Mouse (Mus musculus): ENCODE measurements at regions not wholly inside any gene's neighbourhood (a gene's known extent, or its start where the extent isn't known, plus 50 kb on each side); places are given as distances from the start of the nearest gene placed in this dataset.

DNA sequence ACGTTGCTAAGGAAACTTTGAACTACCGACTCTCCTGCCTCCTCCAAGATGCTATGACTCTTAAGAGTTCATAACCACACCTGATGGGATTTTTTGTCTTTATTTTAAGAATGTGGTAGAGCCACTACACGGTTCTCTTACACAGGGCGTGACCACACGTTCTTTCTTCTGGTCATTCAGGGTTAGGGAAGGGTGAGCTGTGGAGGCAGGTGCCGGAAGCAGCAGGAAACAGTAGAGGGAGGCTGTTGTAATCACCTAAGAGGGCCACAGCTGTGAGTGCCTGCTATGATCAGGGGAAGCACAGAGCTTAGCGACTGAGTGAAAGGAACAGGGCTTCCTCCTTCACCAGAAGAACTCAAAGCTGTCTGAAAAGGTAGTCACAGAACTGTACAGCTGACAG lies 50.6 kb upstream of the Larp1 start:
- DNase-seq (ENCODE audit: low read depth, low spot score), result no peak

DNA sequence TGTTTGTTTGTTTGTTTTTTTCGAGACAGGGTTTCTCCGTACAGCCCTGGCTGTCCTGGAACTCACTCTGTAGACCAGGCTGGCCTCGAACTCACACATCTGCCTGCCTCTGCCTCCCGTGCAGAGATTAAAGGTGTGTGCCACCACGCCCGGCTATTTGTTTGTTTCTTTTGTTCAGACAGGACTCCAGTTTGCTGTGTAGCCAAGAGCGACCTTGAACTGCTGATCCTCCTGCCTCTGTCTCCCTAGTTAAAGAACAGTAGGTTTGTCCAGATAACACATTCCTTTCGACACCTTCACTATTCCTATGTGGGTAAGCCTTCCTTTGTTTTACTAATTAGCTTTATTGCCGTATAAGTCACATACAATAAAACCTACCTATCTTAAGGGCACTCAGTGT lies 52.0 kb upstream of the Larp1 start:
- DNase-seq (ENCODE audit: low read depth, low spot score), result no peak

DNA sequence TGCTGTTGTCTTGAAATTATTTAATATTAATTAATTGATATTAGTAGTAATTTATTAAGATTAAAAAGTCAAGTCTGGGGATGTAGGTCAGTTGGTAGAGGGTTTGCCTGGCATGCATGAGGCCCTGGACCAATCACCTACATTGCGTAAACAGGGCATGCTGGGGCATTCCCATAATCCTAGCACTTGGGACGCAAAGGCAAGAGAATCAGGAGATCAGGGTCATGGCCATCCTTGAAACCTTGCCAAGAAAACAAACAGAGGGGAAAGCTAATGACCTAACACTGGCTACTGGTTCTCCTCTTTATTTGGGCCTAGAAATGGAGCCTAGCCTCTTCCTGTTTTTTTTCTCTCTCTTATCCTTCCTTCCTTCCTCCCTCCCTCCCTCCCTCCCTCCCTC lies 52.8 kb upstream of the Larp1 start:
- DNase-seq (ENCODE audit: low read depth, low spot score), result no peak

DNA sequence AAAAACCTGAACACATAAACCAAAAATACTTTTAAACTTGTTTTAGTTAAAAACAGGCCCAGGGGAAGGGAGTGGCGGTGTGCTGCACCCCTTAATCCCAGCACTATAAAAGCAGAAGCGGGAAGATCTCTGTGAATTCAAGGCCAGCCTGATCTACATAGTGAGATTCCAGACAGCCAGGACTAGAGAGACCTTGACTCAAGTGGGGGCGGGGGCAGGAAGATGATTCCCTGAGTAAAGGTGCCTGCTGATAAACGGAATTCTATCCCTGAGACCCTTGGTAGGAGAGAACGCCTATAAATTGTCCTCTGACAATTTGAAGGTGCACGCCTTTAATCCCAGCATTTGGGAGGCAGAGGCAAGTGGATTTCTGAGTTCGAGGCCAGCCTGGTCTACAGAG lies 53.4 kb upstream of the Larp1 start:
- no peak for DNase-seq (ENCODE audit: low read depth, low spot score)

GRCm38 (mm10) chr11:57954510-57955184 lies 54.2 kb upstream of the Larp1 start:
- peak; percentile 87 for DNase-seq (ENCODE audit: low read depth, low spot score)

DNA sequence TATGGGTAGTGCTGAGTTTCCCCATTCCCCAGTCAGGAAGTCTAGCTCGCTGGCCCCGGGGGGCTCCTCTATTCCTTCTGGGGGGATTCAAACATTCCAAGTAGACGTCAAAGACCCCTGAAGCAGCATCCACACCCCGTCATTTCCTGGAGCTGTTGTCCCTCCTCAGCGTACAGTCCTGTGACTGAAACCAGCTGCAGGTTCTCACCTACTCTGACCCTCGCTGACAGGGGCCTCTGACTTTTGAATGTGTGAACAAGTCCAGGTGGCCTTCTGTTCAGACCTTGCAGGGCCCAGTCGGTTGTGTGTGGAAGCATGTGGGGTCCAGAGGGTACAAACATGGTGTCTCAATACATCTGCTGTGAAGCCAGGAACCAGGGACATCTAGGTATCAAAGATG lies 55.2 kb upstream of the Larp1 start:
- DNase-seq (ENCODE audit: low read depth, low spot score), result no peak

- DNase-seq (ENCODE audit: low read depth, low spot score), result peak; percentile 82
Measured at GRCm38 (mm10) chr11:57952619-57953018, 56.2 kb upstream of the Larp1 start.

DNA sequence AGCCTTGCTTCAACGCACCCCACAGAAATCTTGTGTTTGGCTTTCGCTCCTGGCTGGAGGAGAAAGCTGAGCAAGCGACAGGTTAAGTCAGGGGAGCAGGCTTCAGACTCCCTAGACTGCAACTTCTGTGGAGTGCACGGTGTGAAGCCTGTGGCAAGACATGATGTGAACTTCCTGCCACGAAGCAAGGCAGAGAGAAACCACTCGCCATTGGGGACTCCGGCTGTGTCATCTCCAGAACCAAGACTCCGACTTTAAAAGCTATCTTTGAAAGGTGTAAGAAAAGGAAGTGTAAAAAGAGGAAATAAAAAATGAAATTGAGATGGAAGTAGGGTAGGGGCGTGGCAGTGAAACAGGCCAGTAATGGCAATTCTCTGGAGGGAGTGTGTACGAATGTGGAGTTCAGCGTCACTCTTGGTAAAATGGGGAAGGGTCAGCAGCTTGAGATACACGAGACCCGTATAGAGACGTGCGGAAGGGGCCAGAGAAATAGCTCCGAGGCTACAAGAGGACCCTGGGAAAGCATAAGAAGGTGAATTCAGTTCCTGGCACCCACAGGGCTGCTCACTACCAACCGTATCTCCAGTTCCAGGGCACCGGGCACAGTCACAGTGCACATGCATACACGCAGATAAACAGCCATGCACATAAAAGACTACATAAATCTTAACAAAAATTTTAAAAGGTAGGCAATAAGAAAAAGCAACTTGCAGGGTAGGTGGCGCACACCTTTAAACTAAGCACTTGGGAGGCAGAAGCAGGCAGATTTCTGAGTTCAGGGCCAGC lies 57.1 kb upstream of the Larp1 start:
- no peak for DNase-seq (ENCODE audit: low read depth, low spot score)

DNA sequence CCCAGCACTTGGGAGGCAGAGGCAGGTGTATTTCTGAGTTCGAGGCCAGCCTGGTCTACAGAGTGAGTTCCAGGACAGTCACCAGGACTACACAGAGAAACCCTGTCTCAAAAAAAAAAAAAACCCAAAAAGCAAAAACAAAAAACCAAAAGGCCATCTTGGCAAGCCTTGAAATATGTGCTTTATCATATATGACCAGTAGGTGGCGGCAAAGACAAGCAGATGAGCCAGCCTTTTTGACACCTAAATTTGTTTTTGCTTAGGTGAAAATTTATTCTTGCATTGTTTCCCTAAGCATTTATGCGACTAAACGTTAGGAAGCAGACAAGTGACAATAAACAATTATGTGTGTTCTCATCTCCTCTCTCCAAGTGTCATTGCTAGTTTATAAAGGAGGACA lies 57.9 kb upstream of the Larp1 start:
- DNase-seq (ENCODE audit: low read depth, low spot score), result peak; percentile 77

DNA sequence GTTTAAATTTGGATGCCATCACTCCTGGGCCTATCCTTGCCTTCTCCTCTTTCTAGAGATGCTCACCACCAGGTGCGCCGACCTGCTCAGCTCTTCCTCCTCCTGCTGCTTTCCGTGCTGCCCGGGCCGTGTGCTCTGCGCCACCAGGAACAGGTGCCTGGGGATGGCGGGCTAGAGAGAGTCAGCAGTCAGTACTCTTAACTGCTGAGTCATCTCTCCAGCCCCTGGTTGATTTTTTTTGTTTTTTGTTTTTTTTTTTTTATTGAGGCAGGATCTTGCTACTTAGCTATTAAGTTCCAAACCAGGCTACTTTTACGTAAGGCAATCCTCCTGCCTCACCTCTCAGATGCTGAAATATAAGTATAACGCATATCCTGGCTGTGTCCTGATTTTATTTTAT lies 59.8 kb upstream of the Larp1 start:
- no peak for DNase-seq (ENCODE audit: low read depth, low spot score)

- no peak for DNase-seq (ENCODE audit: low read depth, low spot score)
Measured at GRCm38 (mm10) chr11:57947347-57947746, 61.5 kb upstream of the Larp1 start.

DNA sequence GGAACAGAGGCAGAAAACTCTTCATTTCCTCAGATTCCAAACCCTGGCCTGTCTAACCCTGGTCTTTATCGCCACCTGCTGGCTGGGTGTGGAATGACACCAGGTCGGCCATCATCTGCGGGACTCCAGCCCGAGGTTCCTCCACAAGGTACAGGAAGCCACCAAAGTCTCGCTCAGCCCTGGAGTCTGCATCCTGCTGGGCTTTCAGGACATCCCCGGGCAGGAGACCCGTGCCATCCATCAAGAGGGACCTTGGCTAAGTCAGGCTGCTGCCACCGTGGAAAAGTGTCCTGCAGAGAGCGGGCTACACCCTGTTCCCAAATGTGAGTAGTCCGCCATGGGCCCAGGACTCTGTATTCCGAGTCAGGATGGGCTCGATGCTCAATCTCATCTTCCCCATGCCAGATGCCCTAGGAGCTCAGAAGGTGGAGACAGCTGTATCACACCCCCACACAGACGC lies 74.4 kb upstream of the Larp1 start:
- DNase-seq (ENCODE audit: low read depth, low spot score), result peak; percentile 51

GRCm38 (mm10) chr11:57933065-57933464 lies 75.8 kb upstream of the Larp1 start:
- no peak for DNase-seq (ENCODE audit: low read depth, low spot score)

GRCm38 (mm10) chr11:57929506-57929905 lies 79.4 kb upstream of the Larp1 start:
- DNase-seq (ENCODE audit: low read depth, low spot score), result no peak

DNA sequence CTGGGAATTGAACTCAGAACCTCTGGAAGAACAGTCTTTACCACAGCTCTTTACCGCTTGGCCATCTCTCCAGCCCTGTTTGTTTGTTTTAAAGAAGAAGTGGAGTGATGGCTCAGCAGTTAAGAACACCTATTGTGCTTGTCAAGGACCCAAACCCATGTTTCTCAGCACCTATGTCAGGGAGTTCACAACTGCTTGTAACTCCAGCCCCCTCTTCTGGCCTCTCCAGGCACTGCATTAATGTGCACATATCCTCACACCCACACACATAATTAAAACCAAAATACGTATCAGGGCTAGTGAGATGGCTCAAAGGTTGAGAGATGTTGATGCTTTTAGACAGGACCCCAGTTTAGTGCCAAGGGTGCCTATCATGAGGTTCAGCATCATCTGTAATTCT lies 87.6 kb upstream of the Hand1 start:
- no peak for DNase-seq (ENCODE audit: low read depth, low spot score)

GRCm38 (mm10) chr11:57918447-57919059 lies 85.9 kb upstream of the Hand1 start:
- DNase-seq (ENCODE audit: low read depth, low spot score), result no peak

DNA sequence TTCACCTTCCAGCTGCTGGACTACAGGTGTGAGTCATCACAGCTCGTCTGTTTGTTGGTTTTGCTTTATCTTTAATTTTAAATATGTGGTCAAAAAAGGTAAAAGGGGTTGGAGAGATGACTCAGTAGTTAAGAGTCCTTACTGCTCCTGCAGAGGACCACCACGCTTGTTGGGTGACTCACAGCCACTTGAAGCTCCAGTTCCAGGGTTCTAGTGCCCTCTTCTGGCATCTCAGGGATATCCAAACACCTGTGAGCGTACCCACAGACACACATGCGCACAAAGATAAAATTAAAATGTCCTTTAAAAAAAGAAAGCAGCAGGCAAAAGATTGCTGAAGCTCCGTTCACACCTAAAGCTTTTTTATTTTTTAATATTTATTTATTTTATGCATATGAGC lies 85.4 kb upstream of the Hand1 start:
- DNase-seq (ENCODE audit: low read depth, low spot score), result no peak

DNA sequence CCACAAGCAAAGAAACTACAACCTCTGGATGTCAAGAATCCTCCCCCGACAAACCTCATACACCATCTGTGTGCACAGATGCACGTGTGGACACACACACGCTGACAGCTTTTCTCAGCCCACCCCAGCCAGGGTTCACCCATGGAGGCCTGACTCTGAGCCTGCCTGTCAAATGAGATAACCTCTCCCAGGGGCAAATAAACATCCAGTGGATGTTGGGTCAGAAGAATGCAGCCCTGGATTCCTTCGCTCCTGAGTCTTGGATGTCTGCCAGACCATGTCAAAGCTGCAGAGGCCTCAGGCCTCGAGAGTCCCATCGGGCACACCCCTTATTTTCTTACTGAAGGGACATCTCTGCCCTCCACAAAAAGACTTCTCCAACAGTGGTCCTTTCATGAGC lies 83.4 kb upstream of the Hand1 start:
- no peak for DNase-seq (ENCODE audit: low read depth, low spot score)

GRCm38 (mm10) chr11:57913801-57914560 lies 81.4 kb upstream of the Hand1 start:
- DNase-seq (ENCODE audit: low read depth, low spot score), result no peak

DNA sequence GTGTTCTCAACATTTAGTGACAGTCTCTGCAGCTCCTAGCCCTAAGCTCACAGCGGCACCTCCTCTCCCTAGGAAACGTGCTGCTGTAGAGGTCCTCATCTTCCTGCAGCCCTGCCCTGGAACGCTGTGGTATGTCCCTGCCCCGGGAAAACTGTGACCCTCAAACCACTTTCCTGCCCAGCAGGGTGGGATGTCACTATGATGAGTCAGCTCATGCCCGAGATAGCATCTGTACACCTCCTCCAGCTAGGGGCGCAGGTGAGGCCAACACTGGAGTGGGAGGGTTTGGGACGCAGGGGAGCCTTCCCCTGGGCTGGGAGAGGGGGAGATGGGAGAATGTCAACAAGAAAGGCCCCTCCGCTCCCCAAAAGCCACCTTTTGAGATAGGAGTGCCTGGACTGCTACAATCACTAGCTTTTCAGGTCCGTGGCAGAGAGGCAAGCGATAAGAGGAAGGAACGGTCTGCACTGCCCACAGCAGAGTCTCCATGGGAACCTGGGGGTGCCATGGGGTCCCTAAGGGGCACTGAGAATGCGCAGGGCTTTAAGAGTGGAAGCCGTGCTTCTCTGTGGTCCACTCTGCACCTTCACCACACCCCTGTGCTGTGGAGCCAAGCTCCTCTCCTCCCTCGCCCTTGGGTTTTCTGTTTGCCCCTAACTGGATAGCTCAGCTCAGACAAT lies 80.5 kb upstream of the Hand1 start:
- no peak for DNase-seq (ENCODE audit: low read depth, low spot score)

DNA sequence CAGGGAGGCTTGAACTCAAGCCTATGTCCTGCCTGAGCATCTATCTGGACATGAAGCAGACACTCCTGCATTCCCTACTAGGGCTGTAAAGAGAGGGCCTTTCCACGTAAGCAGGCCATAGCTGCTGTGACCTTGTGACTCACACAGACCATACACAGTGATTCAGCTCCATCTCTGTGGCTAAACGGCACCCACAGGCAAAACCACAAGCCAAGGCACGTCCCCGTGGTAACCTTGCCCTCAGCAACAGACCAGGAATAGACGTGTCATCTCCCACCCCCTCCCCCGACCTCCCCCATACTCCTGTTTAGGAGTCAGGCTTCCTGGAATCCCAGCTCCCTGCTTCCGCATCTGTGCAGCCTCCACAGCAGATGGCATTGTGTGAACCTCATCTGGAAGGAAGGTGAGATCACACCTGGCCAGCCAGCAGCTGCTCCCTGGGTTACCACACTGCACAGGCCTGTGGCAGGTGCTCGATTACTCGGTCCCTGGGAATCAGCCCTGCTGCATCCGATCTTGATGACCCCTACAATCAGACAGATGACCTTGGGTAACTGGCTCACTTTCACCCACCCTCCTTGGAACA lies 79.2 kb upstream of the Hand1 start:
- no peak for DNase-seq (ENCODE audit: low read depth, low spot score)
